Mouse (Mus musculus) myocyte (in vitro differentiated cells): Measurements from ENCODE around the gene Rnf224.
A peak's percentile ranks its signal among the peaks of the same experiment; 100 is the strongest.

Source experiments
- E2F4 ChIP-seq: IDR thresholded peaks from one replicate; pipeline ENCODE4 v1.6.1; 2011; ENCODE audit warnings: mild to moderate bottlenecking, control low read depth, moderate library complexity; ENCODE audit not compliant: insufficient read depth
- MAX ChIP-seq: IDR thresholded peaks from one replicate; pipeline ENCODE4 v1.6.1; 2011; ENCODE audit warnings: low read depth, mild to moderate bottlenecking, control low read depth
- MYOG ChIP-seq, 3 experiments: IDR thresholded peaks; one replicate each; pipeline ENCODE4 v1.6.1; 2011; ENCODE audit warnings: control low read depth in 2 of 3, low read depth in 2 of 3, mild to moderate bottlenecking in 2 of 3; ENCODE audit not compliant: insufficient read length in 2 of 3, control insufficient read depth in 1 of 3, insufficient read depth in 1 of 3
- POLR2A ChIP-seq: IDR thresholded peaks from one replicate; pipeline ENCODE4 v1.6.1; 2011; ENCODE audit warnings: low read depth, mild to moderate bottlenecking, control low read depth, moderate library complexity; ENCODE audit not compliant: insufficient read length
- POLR2AphosphoS2 ChIP-seq: IDR thresholded peaks from one replicate; pipeline ENCODE4 v1.6.1; 2011; ENCODE audit warnings: low read depth, control low read depth; ENCODE audit not compliant: insufficient read length
- TCF12 ChIP-seq: IDR thresholded peaks from one replicate; pipeline ENCODE4 v1.6.1; 2011; ENCODE audit warnings: mild to moderate bottlenecking, control low read depth; ENCODE audit not compliant: poor library complexity, insufficient read depth, severe bottlenecking
- TCF3 ChIP-seq: IDR thresholded peaks from one replicate; pipeline ENCODE4 v1.6.1; 2011; ENCODE audit warnings: low read depth, control low read depth; ENCODE audit not compliant: insufficient read length
- USF1 ChIP-seq: IDR thresholded peaks from one replicate; pipeline ENCODE4 v1.6.1; 2011; ENCODE audit warnings: low read depth, mild to moderate bottlenecking, control low read depth, moderate library complexity

DNA sequence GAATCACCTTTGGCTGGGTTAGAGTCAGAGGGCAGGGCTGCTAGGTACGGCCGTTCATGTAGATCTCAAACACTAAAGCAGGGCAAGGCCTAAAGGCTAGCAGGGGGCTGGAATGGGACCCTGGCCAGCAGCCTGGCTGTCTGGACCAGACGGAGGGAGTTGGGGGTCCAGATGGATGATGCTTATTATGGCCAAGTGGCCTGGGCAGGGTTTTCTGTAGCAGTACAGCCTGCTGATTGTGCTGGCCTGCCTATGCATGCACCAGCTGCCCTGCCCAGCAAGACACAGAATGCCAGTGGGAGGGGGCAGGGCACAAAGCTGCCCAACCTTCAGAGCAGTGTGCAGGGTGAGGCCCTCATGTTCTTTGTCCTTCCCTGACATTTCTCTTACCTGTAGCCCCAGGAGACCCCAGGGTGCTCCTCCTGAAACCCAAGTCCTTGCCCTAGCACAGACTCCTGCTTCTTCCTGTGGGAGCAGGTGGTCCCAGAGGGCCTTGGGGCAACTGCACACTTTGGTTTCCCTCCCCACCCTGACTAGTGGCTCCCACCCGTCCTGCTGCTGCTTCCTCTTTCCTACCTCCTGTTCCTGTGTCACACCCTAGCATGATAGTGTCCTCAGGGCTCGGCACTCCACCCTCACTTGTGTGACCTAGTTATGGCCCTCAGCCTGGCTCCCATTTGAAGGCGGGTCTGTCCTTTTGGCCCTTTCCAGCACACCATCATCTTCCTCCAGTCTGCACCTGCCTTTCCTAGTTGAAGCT lies 29.5 kb upstream of the Rnf224 start:
- no peak for TF ChIP-seq POLR2A
- no peak for TF ChIP-seq USF1
- TF ChIP-seq TCF12: no peak
- no peak for TF ChIP-seq MAX
- TF ChIP-seq POLR2AphosphoS2: no peak
- peak in 1 of 3 experiments; percentile 61 for TF ChIP-seq MYOG (IDR thresholded peaks at IDR 0.05; ENCODE audit: control insufficient read depth in 1 of 3, insufficient read depth in 1 of 3, insufficient read length in 2 of 3, low read depth in 2 of 3)
- no peak for TF ChIP-seq TCF3
- no peak for TF ChIP-seq E2F4
